Mouse (Mus musculus) myocyte (in vitro differentiated cells): Measurements from ENCODE around the gene Gm17387. TPM values are rescaled to one million over a fixed set of nuclear protein-coding genes. Genes with fewer than 3 reads are reported as not detected.

Experiments used
- H3K27me3 ChIP-seq: one replicate; pipeline ENCODE4 v1.6.1; 2011; ENCODE audit not compliant: control insufficient read depth, insufficient read depth, insufficient read length
- H3K36me3 ChIP-seq: one replicate; pipeline ENCODE4 v1.6.1; 2011; ENCODE audit not compliant: control insufficient read depth, insufficient read depth
- H3K4me2 ChIP-seq: one replicate; pipeline ENCODE4 v1.6.1; 2011; ENCODE audit warnings: low read depth, control low read depth
- H3K4me3 ChIP-seq: one replicate; pipeline ENCODE4 v1.5.1; 2011; ENCODE audit warnings: mild to moderate bottlenecking, control low read depth, moderate library complexity
- H3K79me2 ChIP-seq: one replicate; pipeline ENCODE4 v1.6.1; 2011; ENCODE audit not compliant: control insufficient read depth, insufficient read depth
- H3ac ChIP-seq: one replicate; pipeline ENCODE4 v1.6.1; 2011; ENCODE audit not compliant: control insufficient read depth, insufficient read length
- CEBPB ChIP-seq: IDR thresholded peaks from 2 replicates; pipeline ENCODE4 v1.6.1; 2011; ENCODE audit warnings: mild to moderate bottlenecking, moderate library complexity; ENCODE audit not compliant: poor library complexity, insufficient read depth, severe bottlenecking
- E2F4 ChIP-seq: IDR thresholded peaks from one replicate; pipeline ENCODE4 v1.6.1; 2011; ENCODE audit warnings: mild to moderate bottlenecking, control low read depth, moderate library complexity; ENCODE audit not compliant: insufficient read depth
- MAX ChIP-seq: IDR thresholded peaks from one replicate; pipeline ENCODE4 v1.6.1; 2011; ENCODE audit warnings: low read depth, mild to moderate bottlenecking, control low read depth
- MYOD1 ChIP-seq, 3 experiments: IDR thresholded peaks; one replicate each; pipeline ENCODE4 v1.6.1; 2011; ENCODE audit warnings: control low read depth in 2 of 3, low read depth in 2 of 3, mild to moderate bottlenecking in 2 of 3, moderate library complexity in 1 of 3; ENCODE audit not compliant: insufficient read length in 2 of 3, control insufficient read depth in 1 of 3
- MYOG ChIP-seq, 3 experiments: IDR thresholded peaks; one replicate each; pipeline ENCODE4 v1.6.1; 2011; ENCODE audit warnings: control low read depth in 2 of 3, low read depth in 2 of 3, mild to moderate bottlenecking in 2 of 3; ENCODE audit not compliant: insufficient read length in 2 of 3, control insufficient read depth in 1 of 3, insufficient read depth in 1 of 3
- POLR2A ChIP-seq: IDR thresholded peaks from one replicate; pipeline ENCODE4 v1.6.1; 2011; ENCODE audit warnings: low read depth, mild to moderate bottlenecking, control low read depth, moderate library complexity; ENCODE audit not compliant: insufficient read length
- POLR2AphosphoS2 ChIP-seq: IDR thresholded peaks from one replicate; pipeline ENCODE4 v1.6.1; 2011; ENCODE audit warnings: low read depth, control low read depth; ENCODE audit not compliant: insufficient read length
- REST ChIP-seq: IDR thresholded peaks from one replicate; pipeline ENCODE4 v1.6.1; 2011; ENCODE audit warnings: mild to moderate bottlenecking, control low read depth, moderate library complexity; ENCODE audit not compliant: insufficient read depth, insufficient read length
- SRF ChIP-seq: IDR thresholded peaks from one replicate; pipeline ENCODE4 v1.6.1; 2011; ENCODE audit warnings: low read depth; ENCODE audit not compliant: control insufficient read depth, insufficient read length
- TCF12 ChIP-seq: IDR thresholded peaks from one replicate; pipeline ENCODE4 v1.6.1; 2011; ENCODE audit warnings: mild to moderate bottlenecking, control low read depth; ENCODE audit not compliant: poor library complexity, insufficient read depth, severe bottlenecking
- TCF3 ChIP-seq: IDR thresholded peaks from one replicate; pipeline ENCODE4 v1.6.1; 2011; ENCODE audit warnings: low read depth, control low read depth; ENCODE audit not compliant: insufficient read length
- USF1 ChIP-seq: IDR thresholded peaks from one replicate; pipeline ENCODE4 v1.6.1; 2011; ENCODE audit warnings: low read depth, mild to moderate bottlenecking, control low read depth, moderate library complexity
- polyA plus RNA-seq: library from polyadenylated mRNA; unstranded; fragments of >200 nt; fragmentation: generic; extraction: Trizol; gene quantifications from one replicate; pipeline ENCODE4 v1.2.1, GENCODE M21; 2012; ENCODE audit warnings: missing spikeins

The Gm17387 gene
- polyA plus RNA-seq, 1 experiment = not detected

DNA sequence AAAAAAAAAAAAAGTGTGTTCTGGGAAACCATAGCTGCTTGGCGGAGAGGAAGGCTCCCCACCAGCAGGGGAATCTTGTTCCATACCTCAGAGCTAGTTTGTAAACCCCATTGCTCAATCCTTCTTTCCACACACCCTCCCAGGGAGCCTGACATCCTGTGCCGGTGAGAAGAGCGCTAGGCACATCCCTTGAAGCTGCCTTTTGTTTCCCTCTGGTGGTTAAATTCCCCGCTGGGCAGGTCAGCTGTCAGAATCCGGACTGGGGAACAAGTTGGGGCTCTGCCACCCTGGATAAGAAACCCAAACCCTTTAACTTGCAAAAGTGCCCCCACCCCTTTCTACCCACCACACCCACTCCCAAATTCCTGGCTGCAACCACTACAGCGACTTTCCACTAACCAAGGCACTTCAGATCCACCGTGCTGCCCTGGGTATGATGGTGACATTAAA, 20.6 kb upstream of the Gm17387 start:
- H3K4me2 ChIP-seq = peak overlapping the region; percentile 68
- peak overlapping the region; percentile 82 for H3K4me3 ChIP-seq
- no peak overlapping the region for H3ac ChIP-seq
- peaks cover 12% of the 10 kb centered on the region for H3K79me2 ChIP-seq
- TF ChIP-seq CEBPB (peak; percentile 55; the same call in 1 of the 2 replicates), POLR2AphosphoS2 (no peak), MAX (no peak)
- H3K36me3 ChIP-seq = no peaks in the 10 kb centered on the region
- H3K27me3 ChIP-seq = no peaks in the 10 kb centered on the region

DNA sequence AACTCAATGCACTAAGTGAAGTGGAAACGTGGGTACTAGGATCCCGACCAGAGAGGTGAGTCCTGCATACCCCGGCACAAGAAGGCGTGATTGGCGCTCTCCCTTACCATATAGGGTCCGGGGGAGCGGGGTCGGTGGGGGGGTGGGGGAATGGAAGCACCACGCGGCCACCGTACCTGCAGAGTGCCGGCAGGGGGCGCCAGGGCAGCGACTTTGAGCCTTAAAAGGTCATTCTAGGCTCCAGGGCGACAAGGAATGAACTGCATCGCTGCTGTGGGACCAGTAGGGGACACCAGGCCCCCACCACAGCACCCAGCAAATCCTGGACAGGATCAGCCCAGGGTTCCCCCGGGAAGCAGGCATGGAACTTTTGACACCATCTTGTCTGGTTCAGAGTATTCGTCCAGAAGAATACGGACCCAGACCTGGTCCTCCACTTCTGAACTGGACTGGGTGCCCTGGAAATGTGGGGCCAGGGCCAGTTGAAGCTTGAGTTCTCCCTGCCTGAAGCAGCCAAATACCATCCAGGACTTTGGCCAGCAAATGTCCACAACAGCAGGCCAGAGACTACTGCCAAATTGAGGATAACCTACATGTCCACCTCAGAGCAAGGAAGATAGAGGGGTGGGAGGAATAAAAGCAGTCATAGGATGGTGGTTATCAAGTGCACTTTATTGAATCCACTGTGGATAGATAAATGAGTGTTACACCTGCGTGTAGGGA, 19.8 kb upstream of the Gm17387 start:
- Histone ChIP-seq H3K27me3 (no peaks in the 10 kb centered on the region), H3K4me2 (peak overlapping the region; percentile 98), H3K79me2 (peaks cover 12% of the 10 kb centered on the region), H3ac (peak overlapping the region; percentile 28), H3K36me3 (no peaks in the 10 kb centered on the region), H3K4me3 (peak overlapping the region; percentile 82)
- TF ChIP-seq MYOD1 (IDR thresholded peaks at IDR 0.05; ENCODE audit: control insufficient read depth in 1 of 3, insufficient read length in 2 of 3, low read depth in 2 of 3) (peak in 1 of 3 experiments; percentile 21), TCF12 (no peak), SRF (peak; percentile 96), MYOG (IDR thresholded peaks at IDR 0.05; ENCODE audit: control insufficient read depth in 1 of 3, insufficient read depth in 1 of 3, insufficient read length in 2 of 3, low read depth in 2 of 3) (no peak), CEBPB (no peak), USF1 (no peak), E2F4 (no peak), TCF3 (no peak), MAX (no peak), POLR2AphosphoS2 (peak; percentile 95), POLR2A (peak; percentile 62), REST (no peak)

DNA sequence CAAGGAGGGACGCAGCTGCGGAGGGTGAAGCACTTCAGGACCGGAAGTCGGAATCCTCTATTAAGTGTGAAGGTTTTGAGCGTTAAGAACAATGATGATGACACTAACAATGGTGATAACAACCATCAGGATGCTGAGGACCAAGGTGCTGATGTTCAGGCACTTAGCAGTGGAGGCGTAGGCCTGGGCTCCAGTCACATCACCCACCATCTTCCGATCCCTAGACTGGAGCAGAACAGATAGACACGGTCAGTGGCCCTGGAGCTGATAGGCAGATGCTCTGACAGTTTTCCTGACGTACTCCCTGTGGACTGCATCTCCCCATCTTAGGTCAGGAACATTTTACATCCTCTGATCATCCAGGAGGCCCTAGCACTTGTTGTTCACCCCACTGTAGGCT, 19.3 kb upstream of the Gm17387 start:
- Histone ChIP-seq H3K4me3 (peak overlapping the region; percentile 82), H3K27me3 (no peaks in the 10 kb centered on the region), H3K36me3 (no peaks in the 10 kb centered on the region), H3K79me2 (peaks cover 12% of the 10 kb centered on the region), H3K4me2 (peak overlapping the region; percentile 98), H3ac (peak overlapping the region; percentile 28)
- no peak for TF ChIP-seq E2F4
- peak; percentile 33 for TF ChIP-seq POLR2A
- TF ChIP-seq POLR2AphosphoS2 = peak; percentile 48

DNA sequence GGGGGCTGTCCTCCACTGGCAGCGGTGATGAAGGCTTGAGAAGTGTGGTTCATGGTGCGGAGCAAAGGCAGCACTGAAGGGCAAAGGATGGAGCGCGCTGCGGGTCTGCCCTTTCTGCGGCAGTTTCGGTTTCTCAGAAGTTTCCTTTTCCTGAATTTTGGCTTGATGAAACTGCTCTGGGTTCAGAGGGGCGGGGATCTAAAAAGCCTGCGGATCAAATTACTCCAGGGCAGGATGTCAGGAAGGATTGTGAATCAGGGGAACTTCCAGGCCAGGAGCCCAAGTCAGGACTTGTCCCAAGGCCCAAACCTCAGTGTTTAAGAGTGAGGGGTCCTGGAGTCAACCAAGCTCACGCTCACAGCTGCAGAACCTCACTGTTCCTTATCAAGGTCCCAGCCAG, 18.3 kb upstream of the Gm17387 start, which contains the start of gene Ifitm3:
Ifitm3 (minus strand) TSS at position 178 of the 400 bp plus-strand sequence.
- TF ChIP-seq POLR2AphosphoS2 (peak; percentile 82), TCF3 (no peak), TCF12 (no peak), MYOG (IDR thresholded peaks at IDR 0.05; ENCODE audit: control insufficient read depth in 1 of 3, insufficient read depth in 1 of 3, insufficient read length in 2 of 3, low read depth in 2 of 3) (no peak), E2F4 (no peak), POLR2A (peak; percentile 77), MYOD1 (IDR thresholded peaks at IDR 0.05; ENCODE audit: control insufficient read depth in 1 of 3, insufficient read length in 2 of 3, low read depth in 2 of 3) (no peak), REST (no peak), SRF (no peak)
- H3K4me3 ChIP-seq = peak within 1 kb of the TSS; percentile 82

DNA sequence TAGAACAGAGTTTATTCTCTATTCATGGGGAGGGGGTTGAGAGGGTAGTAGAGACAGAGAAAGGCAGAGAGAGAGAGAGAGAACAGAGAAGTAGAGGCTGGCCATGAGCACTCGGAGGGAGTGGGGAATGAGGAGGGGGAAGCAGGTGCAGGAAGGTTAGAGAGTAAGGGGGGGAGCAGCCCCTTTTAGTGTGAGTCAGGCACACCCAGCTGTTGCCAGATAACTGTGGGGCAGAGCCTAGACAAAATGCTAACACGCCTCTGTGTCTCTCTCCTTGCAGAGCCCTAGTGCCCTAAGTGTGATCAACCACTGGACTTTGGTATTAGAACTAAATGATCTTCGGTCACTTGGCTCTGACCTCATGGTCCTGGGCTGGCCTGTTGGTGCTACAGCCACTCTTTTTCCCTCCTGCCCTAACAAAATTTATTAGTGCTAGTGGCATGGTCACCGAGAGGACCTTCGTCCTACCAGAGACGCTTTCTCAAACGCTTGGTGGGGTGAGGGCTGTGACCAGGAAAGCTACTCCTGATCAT, 17.6 kb upstream of the Gm17387 start:
- H3K36me3 ChIP-seq = no peaks in the 10 kb centered on the region
- no peaks in the 10 kb centered on the region for H3K27me3 ChIP-seq
- H3ac ChIP-seq = no peak overlapping the region
- H3K4me2 ChIP-seq = peak overlapping the region; percentile 98
- TF ChIP-seq POLR2AphosphoS2 (no peak), MYOG (IDR thresholded peaks at IDR 0.05; ENCODE audit: control insufficient read depth in 1 of 3, insufficient read depth in 1 of 3, insufficient read length in 2 of 3, low read depth in 2 of 3) (peak in 1 of 3 experiments; percentile 76), MYOD1 (IDR thresholded peaks at IDR 0.05; ENCODE audit: control insufficient read depth in 1 of 3, insufficient read length in 2 of 3, low read depth in 2 of 3) (peak in 2 of 3 experiments; percentile 60 to 85)
- H3K4me3 ChIP-seq = peak overlapping the region; percentile 82
- H3K79me2 ChIP-seq = peaks cover 12% of the 10 kb centered on the region

More for the DNA sequence above, 18.3 kb upstream of the Gm17387 start, which contains the start of gene Ifitm3:
- H3K4me2 ChIP-seq = peak within 1 kb of the TSS; percentile 98
- H3K36me3 ChIP-seq = no peaks in the 10 kb centered on the region
- H3K79me2 ChIP-seq = peaks cover 12% of the 10 kb centered on the region
- H3ac ChIP-seq = peak within 1 kb of the TSS; percentile 28
- H3K27me3 ChIP-seq = no peaks in the 10 kb centered on the region
